Mouse (Mus musculus) ES-Bruce4 (cell line): ENCODE results near the gene March5.

ENCODE experiments used
- CTCF ChIP-seq: IDR thresholded peaks from one replicate; pipeline ENCODE4 v1.8.1; 2011; ENCODE audit warnings: low read depth, low read length
- EP300 ChIP-seq: IDR thresholded peaks from 2 replicates; pipeline ENCODE4 v1.6.1; 2011; ENCODE audit warnings: low read depth, low read length; ENCODE audit not compliant: insufficient read depth
- POLR2A ChIP-seq: IDR thresholded peaks from one replicate; pipeline ENCODE4 v1.8.1; 2011; ENCODE audit warnings: low read length; ENCODE audit not compliant: insufficient read depth

- TF ChIP-seq EP300 (no peak), CTCF (no peak), POLR2A (no peak)
These were observed 26.5 kb downstream of the March5 start for GRCm38 (mm10) chr19:37233561-37234539.
